Mouse (Mus musculus): ENCODE results near the gene Prcd. TPM values are rescaled to one million over a fixed set of nuclear protein-coding genes. Genes with fewer than 3 reads are reported as not detected.
A peak's percentile ranks its signal among the peaks of the same experiment; 100 is the strongest.

Prcd gene
- polyA plus RNA-seq, 1 experiment from 2014 or later: 0.39 TPM

DNA sequence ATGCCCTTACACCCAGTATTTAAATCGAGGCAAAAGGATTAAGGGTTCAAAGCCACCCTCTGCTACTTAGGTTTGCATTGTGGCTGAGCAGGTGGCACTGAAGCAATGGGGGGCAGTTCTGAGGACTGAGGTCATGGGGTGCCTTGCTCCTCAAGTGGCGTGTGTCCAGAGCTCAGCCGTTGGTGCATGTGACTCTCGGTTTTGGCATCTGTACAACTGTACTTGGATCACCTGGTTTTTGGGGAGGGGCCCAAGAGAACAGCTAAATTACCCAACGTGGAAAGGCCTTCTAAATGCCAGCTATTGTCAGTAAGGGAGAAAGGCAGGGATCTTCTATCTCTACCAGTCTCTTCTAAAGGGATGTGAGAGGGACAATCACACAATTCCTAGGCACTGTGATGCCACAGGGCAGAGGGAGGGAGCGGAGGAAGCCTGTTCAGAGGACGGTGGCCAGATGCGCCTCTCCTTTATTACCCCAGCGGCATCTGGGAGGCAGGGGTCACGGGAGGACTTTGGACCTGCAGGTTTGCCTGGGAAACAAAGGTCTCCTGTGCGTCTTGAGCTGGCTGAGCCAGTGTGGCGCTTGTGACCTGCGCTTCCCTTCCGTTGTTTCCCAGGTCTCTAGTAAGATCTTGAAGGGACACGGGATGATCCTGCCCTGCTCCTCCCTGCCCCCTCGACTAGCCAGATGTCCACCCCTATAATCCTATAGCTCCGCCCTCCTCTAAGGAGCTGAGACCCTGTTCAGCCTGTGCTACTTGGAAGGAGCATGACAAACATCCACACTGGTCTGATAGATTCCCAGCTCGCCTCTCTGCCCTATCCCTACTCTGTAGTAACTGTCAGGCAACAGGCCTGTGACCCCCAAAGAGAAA, 37.6 kb downstream of the Prcd start:
- WGBS: 46% methylated on average over 18 of the region's 18 CpGs
- no peak overlapping the region for H3K4me3 ChIP-seq
- ATAC-seq (ENCODE audit: low FRiP score, low read depth): no peak

DNA sequence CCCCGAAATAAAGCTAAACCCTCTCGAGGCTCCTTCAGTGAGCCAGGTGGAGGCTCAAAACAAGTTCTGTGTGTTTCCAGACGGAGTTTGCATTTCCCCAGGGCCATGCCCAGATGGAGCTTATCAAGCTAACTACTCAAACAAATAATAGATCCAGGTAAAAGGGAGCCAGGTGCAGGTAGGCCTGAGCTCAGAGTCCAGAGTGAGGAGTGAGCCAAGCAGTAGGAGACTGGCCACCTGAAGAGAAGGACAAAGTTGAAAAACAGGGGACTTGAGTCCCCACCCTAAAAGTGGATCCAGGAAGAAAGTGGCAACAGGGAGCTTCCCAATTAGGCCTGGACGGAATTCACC, 40.5 kb downstream of the Prcd start:
- Histone ChIP-seq H3K36me3 (no peaks in the 10 kb centered on the region), H3K4me1 (peaks cover 13% of the 10 kb centered on the region), H3K4me2 (replicated peaks) (peak overlapping the region; percentile 73), H3K9ac (peak overlapping the region; percentile 56; the same call in 1 of the 2 replicates), H3K27ac (no peak overlapping the region), H3K4me3 (peak overlapping the region; percentile 40), H3K9me3 (no peaks in the 10 kb centered on the region), H3K27me3 (replicated peaks) (peaks cover 42% of the 10 kb centered on the region)
- no peak for ATAC-seq (ENCODE audit: low FRiP score, low read depth)
- 39% methylated on average over 4 of the region's 4 CpGs for WGBS

More for the DNA sequence above, 37.6 kb downstream of the Prcd start:
- Histone ChIP-seq H3K4me2 (replicated peaks) (no peak overlapping the region), H3K27me3 (replicated peaks) (peaks cover 31% of the 10 kb centered on the region), H3K27ac (no peak overlapping the region), H3K36me3 (no peaks in the 10 kb centered on the region), H3K4me1 (peaks cover 13% of the 10 kb centered on the region), H3K9me3 (no peaks in the 10 kb centered on the region), H3K9ac (no peak overlapping the region)

DNA sequence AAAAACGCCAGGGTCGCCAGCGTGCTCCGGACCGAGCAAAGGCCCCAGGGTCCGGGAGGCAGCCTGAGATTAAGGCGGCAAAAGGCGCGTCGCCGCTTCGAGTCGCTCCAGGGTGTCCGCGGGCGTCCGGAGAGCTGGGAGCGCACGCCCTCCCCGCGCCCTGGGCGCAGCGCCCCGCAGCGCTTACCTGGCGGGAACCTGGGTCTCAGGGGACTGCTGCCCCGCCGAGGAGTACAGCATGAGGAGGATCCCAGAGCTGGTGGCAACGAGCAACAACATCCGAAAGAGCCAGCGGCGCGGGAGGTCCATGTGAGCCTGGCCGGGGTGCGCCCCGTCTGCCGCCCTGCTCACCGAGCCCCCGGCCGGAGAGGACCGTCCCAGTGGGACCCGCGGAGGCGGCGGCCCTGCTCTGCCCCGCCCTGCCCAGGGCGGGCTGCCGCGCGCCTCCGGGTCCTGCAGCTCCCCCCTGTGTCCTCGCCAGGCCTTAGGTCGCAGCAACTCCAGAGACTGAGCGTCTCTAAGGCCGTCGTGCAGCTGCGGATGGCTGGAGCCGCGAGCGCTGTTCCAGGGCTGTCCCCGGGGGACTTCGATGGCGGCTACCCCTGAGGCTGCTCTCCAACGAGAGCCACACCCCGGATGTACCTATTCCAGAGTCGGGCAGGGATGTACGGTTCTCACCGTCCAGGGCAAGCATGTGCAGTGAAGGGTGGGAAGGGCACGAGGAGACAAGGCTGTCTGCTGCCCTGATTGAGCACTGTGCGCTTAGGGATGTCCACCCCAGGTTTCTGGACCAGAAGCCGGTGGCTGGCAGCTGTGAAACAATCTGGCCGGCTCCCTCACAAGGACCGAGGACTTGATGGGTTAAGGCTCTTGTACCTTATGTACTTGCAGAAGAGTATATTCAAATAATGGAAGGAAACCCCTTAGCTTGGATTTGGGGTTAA, 41.2 kb downstream of the Prcd start:
- H3K4me2 ChIP-seq (replicated peaks): peak overlapping the region; percentile 73
- H3K4me1 ChIP-seq: peaks cover 13% of the 10 kb centered on the region
- no peak overlapping the region for H3K27ac ChIP-seq
- no peaks in the 10 kb centered on the region for H3K9me3 ChIP-seq
- H3K4me3 ChIP-seq: peak overlapping the region; percentile 40
- no peak for ATAC-seq (ENCODE audit: low FRiP score, low read depth)
- no peaks in the 10 kb centered on the region for H3K36me3 ChIP-seq
- 2% methylated on average over 73 of the region's 73 CpGs for WGBS
- H3K9ac ChIP-seq: peak overlapping the region; percentile 56
- peaks cover 42% of the 10 kb centered on the region for H3K27me3 ChIP-seq (replicated peaks)

DNA sequence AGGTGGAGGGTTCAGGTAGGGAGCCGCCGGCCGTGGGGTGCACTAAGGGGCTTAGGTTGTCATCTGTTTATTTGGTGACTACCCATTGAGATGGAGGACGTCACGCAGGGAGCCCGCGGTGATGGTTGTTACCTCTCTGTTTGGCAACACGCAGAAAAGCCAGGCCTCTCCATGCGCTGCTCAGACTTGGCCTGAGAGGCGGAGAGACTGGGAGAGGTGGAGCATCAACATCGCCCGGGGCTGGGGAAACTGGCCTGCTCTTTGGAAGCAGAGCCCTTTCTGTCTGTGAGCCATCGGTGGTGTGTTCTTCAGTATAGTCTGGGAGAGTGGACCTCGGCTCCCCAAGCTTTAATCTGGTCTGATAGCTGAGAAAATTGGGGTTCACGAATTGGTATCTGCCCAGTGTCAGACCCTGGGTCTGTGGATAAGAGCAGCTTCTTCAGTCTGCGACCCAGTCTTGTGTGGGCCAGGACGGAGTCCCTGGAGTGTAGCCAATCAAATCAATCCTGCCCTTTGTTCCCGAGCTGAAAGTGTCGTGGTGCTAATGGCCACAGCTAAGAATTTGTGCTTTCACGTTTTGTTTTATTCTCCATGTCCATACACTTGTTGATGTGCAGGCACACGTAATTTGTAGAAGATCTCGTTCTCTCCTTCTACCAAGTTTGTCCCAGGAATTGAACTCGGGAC, 42.0 kb downstream of the Prcd start:
- H3K9me3 ChIP-seq: no peaks in the 10 kb centered on the region
- peak overlapping the region; percentile 73 for H3K4me2 ChIP-seq (replicated peaks)
- no peaks in the 10 kb centered on the region for H3K36me3 ChIP-seq
- no peak overlapping the region for H3K27ac ChIP-seq
- H3K4me1 ChIP-seq: peaks cover 13% of the 10 kb centered on the region
- WGBS: 22% methylated on average over 23 of the region's 23 CpGs
- H3K4me3 ChIP-seq: no peak overlapping the region
- peaks cover 42% of the 10 kb centered on the region for H3K27me3 ChIP-seq (replicated peaks)
- no peak for ATAC-seq (ENCODE audit: low FRiP score, low read depth)
- no peak overlapping the region for H3K9ac ChIP-seq

DNA sequence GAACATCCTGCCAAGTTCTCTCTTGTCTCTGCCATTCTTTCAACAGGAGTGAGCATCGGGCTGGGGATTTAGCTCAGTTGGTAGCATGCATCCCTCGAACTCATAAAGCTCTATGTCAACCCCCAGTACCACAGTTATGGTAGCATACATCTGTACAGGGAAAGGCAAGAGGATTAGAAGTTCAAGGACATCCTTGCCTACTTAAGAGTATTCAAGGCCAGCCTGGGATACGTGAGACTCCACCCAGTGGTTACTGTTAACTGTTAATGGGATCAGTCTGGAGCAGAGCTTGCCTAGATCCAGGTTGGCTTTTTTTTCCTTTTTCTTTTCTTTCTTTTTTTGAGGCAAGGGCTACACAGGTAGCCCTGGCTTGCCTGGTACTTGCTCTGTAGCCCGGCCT, 43.1 kb downstream of the Prcd start:
- H3K36me3 ChIP-seq: no peaks in the 10 kb centered on the region

DNA sequence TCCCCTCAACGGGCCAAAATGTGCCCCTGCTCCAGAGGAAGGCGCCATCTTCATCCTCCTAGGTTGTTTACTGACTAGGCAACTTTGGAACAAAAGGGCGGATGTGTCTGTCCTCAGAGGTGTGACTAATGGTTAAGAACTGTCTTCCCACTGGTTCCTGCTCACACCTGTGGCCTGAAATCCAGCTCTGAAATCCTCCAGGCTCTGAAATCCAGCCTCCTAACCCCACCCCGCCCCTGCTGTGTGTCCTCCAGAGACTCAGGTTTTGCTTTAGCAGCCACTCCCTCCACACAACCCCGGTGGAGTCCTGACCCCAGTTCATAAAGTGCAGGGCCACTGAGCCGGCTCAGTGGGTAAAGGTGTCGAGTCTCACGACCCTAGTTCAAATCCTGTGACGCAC, 44.2 kb downstream of the Prcd start:
- Histone ChIP-seq H3K36me3 (no peaks in the 10 kb centered on the region), H3K9me3 (no peaks in the 10 kb centered on the region), H3K9ac (no peak overlapping the region), H3K4me2 (replicated peaks) (no peak overlapping the region), H3K27me3 (replicated peaks) (peaks cover 41% of the 10 kb centered on the region), H3K27ac (no peak overlapping the region), H3K4me3 (no peak overlapping the region), H3K4me1 (peaks cover 13% of the 10 kb centered on the region)
- WGBS: 68% methylated on average over 9 of the region's 9 CpGs
- no peak for ATAC-seq (ENCODE audit: low FRiP score, low read depth)

More for the DNA sequence above, 43.1 kb downstream of the Prcd start:
- Histone ChIP-seq H3K4me1 (peaks cover 13% of the 10 kb centered on the region), H3K27ac (no peak overlapping the region), H3K9me3 (no peaks in the 10 kb centered on the region), H3K27me3 (replicated peaks) (peaks cover 42% of the 10 kb centered on the region), H3K4me3 (no peak overlapping the region), H3K9ac (no peak overlapping the region), H3K4me2 (replicated peaks) (no peak overlapping the region)
- WGBS: 90% methylated on average over 4 of the region's 4 CpGs
- no peak for ATAC-seq (ENCODE audit: low FRiP score, low read depth)

DNA sequence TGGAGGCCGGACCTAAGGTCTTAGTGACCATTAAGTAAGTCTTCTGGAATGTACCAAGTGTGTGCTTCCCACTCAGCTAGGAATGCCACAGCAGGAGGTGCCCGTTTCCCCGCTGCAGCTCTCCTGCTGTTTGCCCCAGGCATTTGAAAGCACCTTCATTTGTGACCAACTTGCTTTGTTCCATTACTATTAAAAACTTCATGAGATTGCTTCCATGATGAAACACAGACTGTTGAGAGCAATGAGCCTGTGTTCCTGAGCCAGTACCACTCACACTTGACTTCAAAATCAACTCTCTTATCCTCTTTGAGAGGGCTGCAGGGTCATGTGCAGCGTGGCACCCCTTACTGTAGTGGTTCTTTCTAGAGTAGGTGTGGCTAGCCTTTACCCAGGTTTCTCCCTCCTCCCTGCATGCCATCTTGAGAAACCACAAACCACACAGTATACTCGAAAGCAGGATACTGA, 48.1 kb downstream of the Prcd start:
- no peak overlapping the region for H3K4me3 ChIP-seq
- no peak overlapping the region for H3K27ac ChIP-seq
- H3K4me1 ChIP-seq: no peaks in the 10 kb centered on the region; the same call in 1 of the 2 replicates
- no peak overlapping the region for H3K9ac ChIP-seq
- H3K4me2 ChIP-seq (replicated peaks): no peak overlapping the region
- no peaks in the 10 kb centered on the region for H3K9me3 ChIP-seq
- no peaks in the 10 kb centered on the region for H3K36me3 ChIP-seq
- peaks cover 6% of the 10 kb centered on the region for H3K27me3 ChIP-seq (replicated peaks)
- WGBS: 47% methylated on average over 5 of the region's 5 CpGs
- ATAC-seq (ENCODE audit: low FRiP score, low read depth): no peak

DNA sequence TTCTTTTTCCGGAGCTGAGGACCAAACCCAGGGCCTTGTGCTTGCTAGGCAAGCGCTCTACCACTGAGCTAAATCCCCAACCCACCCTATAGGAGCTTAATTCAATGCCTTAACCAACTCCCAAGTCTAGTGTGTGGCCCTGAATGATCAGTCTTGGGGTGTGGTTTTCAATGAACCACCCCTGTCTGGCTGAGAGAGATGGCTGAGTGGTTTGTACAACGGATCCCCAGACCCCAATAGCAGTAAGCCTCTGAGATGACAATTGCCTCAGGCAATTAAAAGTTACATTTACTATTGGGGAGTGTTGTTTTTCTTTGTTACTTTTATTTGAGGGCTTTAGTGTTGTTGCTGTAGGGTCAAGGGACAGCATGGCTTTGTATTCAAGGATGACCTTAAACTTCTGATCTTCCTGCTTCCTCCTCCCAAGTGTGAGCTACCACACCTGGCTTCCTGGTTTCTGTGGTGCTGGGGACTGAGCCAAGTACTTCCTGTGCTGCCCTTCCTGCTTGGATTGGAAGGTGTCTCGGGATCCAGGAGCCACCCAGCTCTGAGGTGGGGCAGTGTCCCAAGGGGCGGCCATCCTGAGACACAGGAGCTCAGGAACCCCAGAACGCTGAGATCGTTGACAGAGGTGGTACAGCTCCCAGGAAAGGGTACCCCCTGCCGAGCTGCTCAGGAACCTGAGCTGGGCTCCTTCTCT, 51.2 kb downstream of the Prcd start:
- no peak overlapping the region for H3K4me3 ChIP-seq
- ATAC-seq (ENCODE audit: low FRiP score, low read depth): no peak
- H3K27me3 ChIP-seq (replicated peaks): no peaks in the 10 kb centered on the region
- WGBS: 88% methylated on average over 8 of the region's 8 CpGs
- H3K4me1 ChIP-seq: no peaks in the 10 kb centered on the region
- no peaks in the 10 kb centered on the region for H3K36me3 ChIP-seq
- H3K4me2 ChIP-seq (replicated peaks): no peak overlapping the region
- H3K9me3 ChIP-seq: no peaks in the 10 kb centered on the region
- H3K9ac ChIP-seq: no peak overlapping the region
- H3K27ac ChIP-seq: no peak overlapping the region

DNA sequence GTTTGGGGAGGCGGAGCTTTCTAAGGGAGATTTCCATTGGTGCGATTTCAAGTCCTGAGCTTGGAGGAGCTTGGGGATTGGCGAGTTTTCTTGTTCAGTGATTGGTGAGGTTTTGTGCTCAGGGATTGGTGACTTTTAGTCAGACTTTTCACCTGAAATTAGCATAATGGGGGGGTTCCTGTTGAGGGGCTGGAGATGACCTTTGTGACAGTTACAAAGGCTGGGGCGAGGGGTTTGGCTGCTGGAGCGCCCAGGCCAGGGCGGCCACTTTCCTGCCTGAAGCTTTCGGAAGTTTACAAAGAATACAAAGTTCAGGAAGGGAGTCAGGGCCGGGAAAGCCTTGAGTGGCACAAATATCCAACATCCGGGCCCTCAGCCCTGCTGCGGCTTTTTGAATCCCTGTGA, 51.9 kb downstream of the Prcd start:
- Histone ChIP-seq H3K36me3 (no peaks in the 10 kb centered on the region), H3K9me3 (no peaks in the 10 kb centered on the region), H3K4me1 (no peaks in the 10 kb centered on the region), H3K9ac (no peak overlapping the region), H3K4me3 (no peak overlapping the region), H3K4me2 (replicated peaks) (no peak overlapping the region), H3K27ac (no peak overlapping the region), H3K27me3 (replicated peaks) (no peaks in the 10 kb centered on the region)
- ATAC-seq (ENCODE audit: low FRiP score, low read depth): no peak
- 90% methylated on average over 10 of the region's 10 CpGs for WGBS

DNA sequence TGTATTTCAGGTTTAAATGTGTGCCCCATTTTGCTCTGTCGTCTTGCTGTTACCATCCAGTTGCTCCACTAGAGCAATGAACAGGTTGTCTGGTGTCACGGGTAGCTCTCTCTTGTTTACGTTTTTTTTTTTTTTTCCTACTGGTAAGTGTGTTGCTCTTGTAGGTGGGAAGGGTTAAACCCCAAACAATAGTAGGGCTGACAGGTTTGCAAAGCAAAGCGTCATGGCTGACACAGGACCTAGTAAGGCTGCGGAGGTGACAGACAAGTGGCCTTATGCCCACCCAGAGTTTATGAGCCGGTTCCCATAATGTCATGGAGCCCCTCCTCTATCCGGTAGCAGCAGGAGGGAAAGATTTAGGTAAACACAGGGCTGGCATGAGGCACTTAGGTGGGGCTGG, 53.0 kb downstream of the Prcd start:
- H3K27me3 ChIP-seq (replicated peaks): no peaks in the 10 kb centered on the region
- 68% methylated on average over 7 of the region's 7 CpGs for WGBS
- ATAC-seq (ENCODE audit: low FRiP score, low read depth): no peak
- H3K36me3 ChIP-seq: no peaks in the 10 kb centered on the region
- no peak overlapping the region for H3K9ac ChIP-seq
- no peak overlapping the region for H3K4me3 ChIP-seq
- H3K4me2 ChIP-seq (replicated peaks): no peak overlapping the region
- H3K9me3 ChIP-seq: no peaks in the 10 kb centered on the region
- no peaks in the 10 kb centered on the region for H3K4me1 ChIP-seq
- no peak overlapping the region for H3K27ac ChIP-seq

DNA sequence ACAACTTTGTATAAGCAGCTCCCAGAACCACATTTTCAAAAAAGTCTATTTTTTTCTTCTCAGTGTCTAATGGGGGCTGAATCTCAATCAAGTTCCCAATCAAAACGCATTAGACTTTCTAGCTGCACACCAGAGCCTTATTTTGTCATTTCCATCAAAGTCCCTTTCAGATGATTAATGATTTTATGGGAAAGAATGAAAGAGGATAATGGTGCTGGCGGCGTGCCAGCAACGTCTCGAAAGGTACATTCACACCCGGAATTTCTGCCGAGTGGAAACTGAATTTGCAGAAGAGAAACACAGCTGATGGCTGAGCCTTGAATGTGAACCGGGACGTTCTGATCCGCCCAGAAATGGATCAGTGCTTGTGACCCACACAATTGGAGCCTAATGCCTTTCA, 56.8 kb downstream of the Prcd start:
- no peak overlapping the region for H3K4me2 ChIP-seq (replicated peaks)
- H3K9ac ChIP-seq: no peak overlapping the region
- no peaks in the 10 kb centered on the region for H3K36me3 ChIP-seq
- WGBS: 72% methylated on average over 10 of the region's 10 CpGs
- no peaks in the 10 kb centered on the region for H3K9me3 ChIP-seq
- no peak overlapping the region for H3K4me3 ChIP-seq
- no peaks in the 10 kb centered on the region for H3K4me1 ChIP-seq
- no peak for ATAC-seq (ENCODE audit: low FRiP score, low read depth)
- no peak overlapping the region for H3K27ac ChIP-seq
- H3K27me3 ChIP-seq (replicated peaks): no peaks in the 10 kb centered on the region

All from neural tube, embryonic 12.5 days (tissue).